Mouse (Mus musculus) ES-E14 (cell line): ENCODE measurements around the gene Ankrd52. TPM values are rescaled to one million over a fixed set of nuclear protein-coding genes. Genes with fewer than 3 reads are reported as not detected.
"Not testable (repeated sequence)": the region's sequence is repeated elsewhere in the genome, so short reads cannot be mapped to it uniquely, and the experiment has no call there.

Experiments
- DNase-seq: peaks from one replicate; pipeline ENCODE4 v3.0.0-alpha.2; 2013; ENCODE audit warnings: low read depth, low spot score
- H3K27ac ChIP-seq: 2 replicates; pipeline ENCODE4 v1.5.1; 2012; ENCODE audit warnings: low read depth, mild to moderate bottlenecking, low read length, moderate library complexity, mixed read lengths; ENCODE audit not compliant: poor library complexity, insufficient read depth, severe bottlenecking
- H3K36me3 ChIP-seq: 2 replicates; pipeline ENCODE4 v1.6.1; 2012; ENCODE audit warnings: mild to moderate bottlenecking, low read length, moderate library complexity, mixed read lengths; ENCODE audit not compliant: control insufficient read depth, poor library complexity, insufficient read depth, severe bottlenecking
- H3K4me1 ChIP-seq, 2 experiments: fragments of 150-350 bp in 1 of 2; sonication (generic) in 1 of 2; 2 replicates each; pipeline ENCODE4 v1.6.1; 2012; ENCODE audit warnings: low read length in 2 of 2, mild to moderate bottlenecking in 1 of 2, mixed read lengths in 1 of 2; ENCODE audit not compliant: control insufficient read depth in 2 of 2, insufficient read depth in 2 of 2, poor library complexity in 1 of 2
- H3K4me3 ChIP-seq, 2 experiments: fragments of 150-350 bp in 1 of 2; sonication (generic) in 1 of 2; 2 replicates each; pipeline ENCODE4 v1.5.1; 2012; ENCODE audit warnings: low read length in 2 of 2, low read depth in 1 of 2, mild to moderate bottlenecking in 1 of 2, mixed read lengths in 1 of 2; ENCODE audit not compliant: insufficient read depth in 1 of 2, poor library complexity in 1 of 2, severe bottlenecking in 1 of 2
- H3K9ac ChIP-seq: 2 replicates; pipeline ENCODE4 v1.6.1; 2012; ENCODE audit warnings: low read depth, mild to moderate bottlenecking, low read length, mixed read lengths; ENCODE audit not compliant: poor library complexity, insufficient read depth, severe bottlenecking
- H3K9me3 ChIP-seq: fragments of 150-350 bp; sonication (generic); 2 replicates; pipeline ENCODE4 v1.6.1; 2012; ENCODE audit warnings: low read depth, mild to moderate bottlenecking, low read length; ENCODE audit not compliant: control insufficient read depth, insufficient read depth
- CHD2 ChIP-seq: IDR thresholded peaks from 2 replicates; pipeline ENCODE4 v1.6.1; 2014; ENCODE audit warnings: mild to moderate bottlenecking, low read depth, low read length, inconsistent platforms
- HCFC1 ChIP-seq: IDR thresholded peaks from 2 replicates; pipeline ENCODE4 v1.6.1; 2012; ENCODE audit warnings: low read length, inconsistent platforms, borderline replicate concordance; ENCODE audit not compliant: insufficient read depth
- MAFK ChIP-seq: IDR thresholded peaks from 2 replicates; pipeline ENCODE4 v1.6.1; 2014; ENCODE audit warnings: mild to moderate bottlenecking, low read depth, low read length, inconsistent platforms; ENCODE audit not compliant: insufficient read depth
- ZC3H11A ChIP-seq: IDR thresholded peaks from 2 replicates; pipeline ENCODE4 v1.6.1; 2012; ENCODE audit warnings: low read depth, mild to moderate bottlenecking, inconsistent platforms, low read length, borderline replicate concordance
- ZNF384 ChIP-seq: IDR thresholded peaks from 2 replicates; pipeline ENCODE4 v1.6.1; 2012; ENCODE audit warnings: low read depth, low read length, inconsistent platforms
- in situ Hi-C, 2 experiments: fragments of 600-800 bp; cut with MboI; formaldehyde crosslinking; loops; one replicate each; pipeline ENCODE4 v1.15.1; 2025; ENCODE audit warnings: low sequenced_read_pairs in 2 of 2, inconsistent platforms in 1 of 2; ENCODE audit not compliant: unreplicated experiment in 2 of 2
- total RNA-seq: library from RNA; depleted of rRNA; stranded (reverse); fragments of 300-350 nt; gene quantifications from 2 replicates; pipeline ENCODE4 v1.2.3, GENCODE M21; 2012; rRNA removed

Ankrd52 gene
- total RNA-seq, result 11.1 and 11.4 TPM in 2 replicates

DNA sequence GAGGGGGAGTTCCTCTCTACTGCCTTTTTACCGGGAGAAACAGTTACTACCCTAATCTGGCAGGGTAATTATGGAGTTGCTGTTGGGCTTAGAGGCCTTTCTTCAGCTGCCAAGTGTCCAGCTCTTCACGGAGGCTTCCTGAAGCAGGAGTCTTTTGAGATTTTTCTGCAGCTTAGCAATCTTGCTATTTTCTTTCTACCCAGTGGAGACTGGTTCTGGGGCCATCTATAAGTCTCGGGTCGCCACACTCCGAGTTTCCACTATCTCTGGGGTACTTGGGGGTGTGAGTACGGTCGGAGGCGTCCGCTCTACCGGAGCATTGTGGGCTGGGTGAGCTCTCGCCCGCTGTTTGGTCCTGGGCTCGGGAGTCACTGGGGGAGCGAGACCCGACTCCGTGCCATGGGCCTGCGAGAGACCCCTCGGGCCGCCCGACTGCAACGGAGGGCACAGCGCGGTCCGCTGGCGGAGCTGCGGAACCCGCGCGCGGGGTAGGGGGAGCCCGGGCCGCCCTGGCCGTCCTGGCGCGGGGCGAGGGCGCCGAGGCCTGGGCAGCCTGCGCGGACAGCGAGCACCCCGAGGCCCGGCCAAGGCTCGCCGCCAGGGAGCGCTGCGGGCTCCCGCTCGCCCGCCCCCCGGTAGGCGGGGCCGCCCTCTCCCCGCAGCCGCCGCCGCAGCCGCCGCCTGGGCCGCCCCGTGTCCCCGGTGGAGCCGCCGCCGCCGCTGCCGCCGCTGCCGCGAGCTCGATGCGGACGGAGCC, at the start of gene Ankrd52:
Gene Ankrd52 (plus strand): TSS at position 661 of the 757 bp plus-strand sequence.
- H3K27ac ChIP-seq, result peak within 1 kb of the TSS; percentile 10; the same call in 1 of the 2 replicates
- peak within 1 kb of the TSS; percentile 97 for H3K9ac ChIP-seq
- H3K9me3 ChIP-seq, result no peaks in the 10 kb centered on the region
- peaks cover 3 to 6% of the 10 kb centered on the region in 2 experiments; a peak in 2 of 4 replicates for H3K4me1 ChIP-seq
- TF ChIP-seq ZNF384 (no peak), MAFK (no peak), HCFC1 (no peak), ZC3H11A (no peak), CHD2 (no peak)
- in situ Hi-C loops, result no loop called here
- H3K4me3 ChIP-seq, result peak within 1 kb of the TSS; percentile 83 to 96
- DNase-seq, result no peak
- H3K36me3 ChIP-seq, result peaks cover 11% of the 10 kb centered on the region

DNA sequence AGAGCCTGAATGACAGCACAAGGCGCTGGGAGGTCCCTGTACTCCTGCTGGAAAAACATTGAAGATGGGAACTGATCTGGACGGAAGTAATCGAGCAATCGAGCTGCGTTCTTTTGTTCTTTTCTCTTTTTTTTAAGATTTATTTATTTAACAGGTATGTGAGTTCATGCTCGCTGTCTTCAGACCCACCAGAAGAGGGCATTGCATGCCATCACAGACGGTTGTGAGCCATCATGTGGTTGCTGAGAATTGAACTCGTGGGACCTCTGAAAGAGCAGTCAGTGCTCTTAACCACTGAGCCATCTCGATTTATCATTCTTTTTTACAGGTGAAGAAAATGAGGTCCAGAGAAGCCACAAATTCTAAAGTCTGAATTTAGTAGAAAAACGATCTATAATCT, 49.3 kb upstream of the Ankrd52 start:
- Histone ChIP-seq H3K27ac (no peak overlapping the region), H3K4me3 (no peak overlapping the region), H3K9me3 (no peaks in the 10 kb centered on the region), H3K9ac (no peak overlapping the region), H3K4me1 (peaks cover 0 to 3% of the 10 kb centered on the region in 2 experiments; a peak in 1 of 4 replicates), H3K36me3 (peaks cover 11% of the 10 kb centered on the region; the same call in 1 of the 2 replicates)
- TF ChIP-seq ZNF384 (0 out of 2 replicates have a peak, but pooled peaks have one; percentile 35), CHD2 (no peak), MAFK (no peak), HCFC1 (no peak), ZC3H11A (no peak)
- in situ Hi-C loops, result no loop called here
- DNase-seq, result no peak

DNA sequence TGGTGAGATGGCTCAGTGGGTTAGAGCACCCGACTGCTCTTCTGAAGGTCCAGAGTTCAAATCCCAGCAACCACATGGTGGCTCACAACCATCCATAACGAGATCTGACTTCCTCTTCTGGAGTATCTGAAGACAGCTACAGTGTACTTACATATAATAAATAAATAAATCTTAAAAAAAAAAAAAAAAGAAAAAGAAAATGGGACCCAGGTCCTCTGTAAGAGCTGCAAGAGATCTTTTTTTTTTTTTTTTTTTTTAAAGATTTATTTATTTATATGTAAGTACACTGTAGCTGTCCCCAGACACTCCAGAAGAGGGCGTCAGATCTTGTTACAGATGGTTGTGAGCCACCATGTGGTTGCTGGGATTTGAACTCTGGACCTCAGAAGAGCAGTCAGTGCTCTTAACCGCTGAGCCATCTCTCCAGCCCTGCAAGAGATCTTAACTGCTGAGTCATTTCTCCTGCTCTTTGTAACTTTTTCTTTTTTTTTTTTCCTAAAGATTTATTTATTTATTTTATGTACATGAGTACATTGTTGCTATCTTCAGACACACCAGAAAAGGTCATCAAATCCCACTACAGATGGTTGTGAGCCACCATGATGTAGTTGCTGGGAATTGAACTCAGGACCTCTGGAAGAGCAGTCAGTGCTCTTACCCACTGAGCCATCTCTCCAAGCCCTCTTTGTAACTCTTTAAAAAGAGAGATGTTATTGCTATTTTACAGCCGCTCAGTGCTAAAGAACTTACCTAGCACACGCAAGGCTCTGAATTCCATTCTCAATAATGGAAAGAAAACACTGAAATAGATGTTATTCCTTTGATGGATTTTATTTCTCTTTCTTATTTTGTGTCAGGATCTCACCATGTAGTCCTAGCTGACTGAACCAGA, 44.3 kb upstream of the Ankrd52 start:
- H3K27ac ChIP-seq, DNase-seq, H3K9me3 ChIP-seq, H3K36me3 ChIP-seq, H3K4me1 ChIP-seq, in situ Hi-C loops, H3K4me3 ChIP-seq, H3K9ac ChIP-seq: not testable (repeated sequence)
- TF ChIP-seq ZNF384 (peak; percentile 60), MAFK (peak; percentile 64; the same call in 1 of the 2 replicates)

DNA sequence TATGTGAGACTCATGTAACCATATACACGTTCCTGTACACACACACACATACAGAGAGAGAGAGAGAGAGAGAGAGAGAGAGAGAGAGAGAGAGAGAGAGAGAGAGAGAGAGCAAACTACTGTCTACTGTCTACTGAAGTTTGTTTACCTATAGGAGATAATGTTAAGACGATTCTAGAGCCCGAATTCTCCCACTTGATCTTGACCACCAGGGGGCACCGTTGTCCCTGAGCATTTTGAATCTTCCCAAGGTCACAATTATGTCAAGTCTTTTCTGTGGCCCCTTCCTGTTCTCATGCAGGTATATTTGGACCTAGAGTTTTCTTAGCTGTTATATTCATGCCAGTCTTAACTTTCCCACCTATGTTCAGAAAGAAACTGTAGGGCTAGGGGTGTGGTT, 41.3 kb upstream of the Ankrd52 start:
- Histone ChIP-seq H3K9me3 (no peaks in the 10 kb centered on the region), H3K9ac (no peak overlapping the region), H3K4me3 (no peak overlapping the region), H3K4me1 (peaks cover 2 to 4% of the 10 kb centered on the region in 2 experiments; a peak in 1 of 4 replicates), H3K36me3 (peaks cover 2% of the 10 kb centered on the region; the same call in 1 of the 2 replicates), H3K27ac (no peak overlapping the region)
- DNase-seq, result peak; percentile 78
- no peak for TF ChIP-seq MAFK
- no peak for TF ChIP-seq ZNF384
- TF ChIP-seq CHD2, result no peak
- TF ChIP-seq HCFC1, result no peak
- TF ChIP-seq ZC3H11A, result no peak
- in situ Hi-C loops, result no loop called here
